ENCODE assay signal across 8 mouse cellular contexts in the genomic region with DNA sequence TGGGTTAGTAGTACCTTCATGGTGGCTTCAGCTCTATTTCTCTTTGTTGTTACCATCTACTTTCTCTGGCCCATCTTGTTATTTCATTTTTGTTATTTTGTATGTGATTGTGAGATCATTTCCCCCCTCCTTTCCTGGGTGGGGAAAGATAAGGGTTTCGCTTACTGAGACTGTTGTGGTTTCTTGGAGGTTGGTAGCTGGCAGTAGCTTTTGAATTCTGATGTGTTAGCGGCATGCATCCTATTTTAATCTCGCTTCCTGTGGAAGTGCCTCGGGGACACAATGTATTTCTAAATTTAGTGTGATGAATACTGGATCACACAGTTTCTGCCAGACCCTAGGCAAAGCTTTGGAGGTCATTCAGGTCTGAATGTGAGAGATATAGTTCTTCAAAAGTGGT.
DNase-seq lines count a peak whose midpoint lies in the region; ATAC-seq lines count a peak whose summit lies in the region.

No protein-coding gene starts in this region.

- DNase-seq in right cerebral cortex, adult 18-20 months: peak; percentile 14
- DNase-seq in right cerebral cortex, adult 2 months (ENCODE audit: low spot score in 2 of 2): no peak
- peak; percentile 45 for DNase-seq in brain, adult 2 months (ENCODE audit: low read depth, low spot score)
- peak; percentile 17 for DNase-seq in heart, postnatal 25 days (ENCODE audit: low spot score)
- peak; percentile 64 for DNase-seq in naive thymus-derived CD4-positive, alpha-beta T cell, adult 2 months (ENCODE audit: low read depth)
- no peak for DNase-seq in urinary bladder, adult 18-20 months (ENCODE audit: low spot score in 2 of 2)
- no peak for DNase-seq in cerebellum, adult 9-11 months

- intact Hi-C loops in heart, postnatal 25 days (cut with DNase I): loop anchor here (5.0 kb wide), 2 partner anchors 37 to 68 kb away; a partner anchor contains a TSS

- ATAC-seq in erythroblast, adult 5-6 weeks (replicated peaks; ENCODE audit: low FRiP score, poor library complexity, severe bottlenecking): no peak

Comparison
In these comparisons a context has a peak if more than half of its experiments do, and no peak if none do; other contexts are left out.
1. DNase-seq: peak in right cerebral cortex, adult 18-20 months (single experiment), brain, adult 2 months (single experiment), heart, postnatal 25 days (single experiment) and naive thymus-derived CD4-positive, alpha-beta T cell, adult 2 months (single experiment); none in right cerebral cortex, adult 2 months (0 of 2), urinary bladder, adult 18-20 months (0 of 2) and cerebellum, adult 9-11 months (single experiment).